Mouse (Mus musculus) fibroblast of lung, adult 2 months (primary cell): ENCODE measurements around the gene Bdp1.
"Not testable (repeated sequence)": the region's sequence is repeated elsewhere in the genome, so short reads cannot be mapped to it uniquely, and the experiment has no call there.

Experiments
- DNase-seq: peaks from one replicate; pipeline ENCODE4 v3.0.0-alpha.2; 2011; ENCODE audit warnings: low read depth

The Bdp1 gene

DNA sequence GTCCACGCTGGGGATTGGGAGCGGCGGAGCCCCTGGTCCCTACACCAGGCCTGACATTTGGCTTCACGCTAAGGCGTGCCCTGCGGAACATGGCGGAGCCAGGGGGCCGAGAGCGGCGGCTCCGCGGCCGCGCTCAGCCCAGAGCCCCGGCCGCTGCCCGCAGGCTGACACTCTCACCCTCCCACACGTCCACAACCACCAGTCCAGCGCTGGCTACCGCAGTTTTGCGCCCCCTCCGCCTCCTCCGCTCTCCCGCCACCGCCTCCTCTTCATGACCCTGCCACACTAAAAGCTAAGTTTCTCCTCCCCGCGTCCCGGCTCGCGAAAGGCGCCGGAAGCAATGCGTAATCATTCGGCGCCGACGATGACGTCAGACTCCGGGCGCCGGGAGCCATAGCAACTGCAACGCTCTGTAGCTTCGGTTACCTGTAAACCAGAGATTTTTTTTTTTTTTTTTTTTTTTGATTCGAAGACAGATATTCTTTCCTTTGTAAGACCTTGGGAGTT lies at the start of gene Bdp1:
Gene Bdp1 (minus strand): TSS at position 323 of the 507 bp plus-strand sequence.
- peak; percentile 78 for DNase-seq

GRCm38 (mm10) chr13:100152659-100153058 lies 48.8 kb upstream of the Bdp1 start:
- no peak for DNase-seq

DNA sequence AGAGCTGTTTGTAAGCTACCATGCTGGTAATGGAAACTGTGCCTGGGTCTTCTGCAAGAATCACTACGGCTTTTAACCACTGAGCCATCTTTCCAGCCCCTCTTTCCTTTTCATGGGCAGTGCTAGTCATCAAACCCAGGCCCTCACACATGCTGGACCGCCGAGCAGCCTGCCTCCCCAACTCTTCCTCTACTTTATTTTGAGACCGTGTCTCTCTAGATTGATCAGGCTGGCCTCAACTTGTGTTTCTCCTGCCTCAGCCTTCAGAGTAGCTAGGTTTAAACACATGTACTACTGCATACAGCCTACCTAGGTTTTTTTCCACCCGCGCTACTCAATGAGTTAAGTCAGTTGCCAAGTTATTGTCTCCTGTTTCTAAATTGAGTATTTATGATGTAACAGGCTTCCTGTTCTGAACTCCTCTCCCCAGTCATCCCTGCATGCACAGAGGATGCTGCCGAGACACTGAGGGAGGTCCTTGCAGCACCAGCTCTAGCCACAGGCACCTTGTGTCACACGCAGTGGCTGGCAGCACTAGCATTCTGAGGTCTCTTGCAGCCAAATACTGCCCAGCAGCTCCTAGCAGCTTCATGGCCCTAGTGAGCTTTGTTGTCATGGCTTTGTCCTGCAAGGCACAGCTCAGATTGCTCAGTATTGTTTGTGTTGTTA lies 37.9 kb upstream of the Bdp1 start:
- DNase-seq: no peak

GRCm38 (mm10) chr13:100125258-100125643 lies 21.4 kb upstream of the Bdp1 start:
- DNase-seq: no peak

GRCm38 (mm10) chr13:100124423-100125257 lies 20.8 kb upstream of the Bdp1 start, which contains the start of gene Smn1:
TSS of gene Smn1 (plus strand) at chr13:100124852.
- DNase-seq: peak; percentile 69

DNA sequence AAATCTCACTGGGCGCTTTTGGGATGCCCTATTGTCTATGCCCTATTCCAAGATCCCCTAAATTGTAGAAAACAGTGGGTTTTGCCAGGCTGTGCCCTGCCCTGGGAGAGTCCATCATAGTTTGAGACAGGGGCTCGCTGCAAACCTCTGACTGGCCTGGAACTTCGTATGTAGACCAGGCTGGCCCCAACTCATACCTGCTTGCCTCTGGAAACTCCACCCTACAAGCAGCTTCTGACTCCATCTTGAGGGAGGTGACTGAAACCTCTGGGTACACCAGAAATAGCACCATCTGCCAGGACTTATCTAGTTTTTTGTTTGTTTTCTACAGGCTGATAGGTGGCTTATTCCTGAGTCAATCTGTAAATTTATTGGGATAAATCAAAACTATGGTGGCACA lies 20.1 kb upstream of the Bdp1 start:
- DNase-seq: no peak

DNA sequence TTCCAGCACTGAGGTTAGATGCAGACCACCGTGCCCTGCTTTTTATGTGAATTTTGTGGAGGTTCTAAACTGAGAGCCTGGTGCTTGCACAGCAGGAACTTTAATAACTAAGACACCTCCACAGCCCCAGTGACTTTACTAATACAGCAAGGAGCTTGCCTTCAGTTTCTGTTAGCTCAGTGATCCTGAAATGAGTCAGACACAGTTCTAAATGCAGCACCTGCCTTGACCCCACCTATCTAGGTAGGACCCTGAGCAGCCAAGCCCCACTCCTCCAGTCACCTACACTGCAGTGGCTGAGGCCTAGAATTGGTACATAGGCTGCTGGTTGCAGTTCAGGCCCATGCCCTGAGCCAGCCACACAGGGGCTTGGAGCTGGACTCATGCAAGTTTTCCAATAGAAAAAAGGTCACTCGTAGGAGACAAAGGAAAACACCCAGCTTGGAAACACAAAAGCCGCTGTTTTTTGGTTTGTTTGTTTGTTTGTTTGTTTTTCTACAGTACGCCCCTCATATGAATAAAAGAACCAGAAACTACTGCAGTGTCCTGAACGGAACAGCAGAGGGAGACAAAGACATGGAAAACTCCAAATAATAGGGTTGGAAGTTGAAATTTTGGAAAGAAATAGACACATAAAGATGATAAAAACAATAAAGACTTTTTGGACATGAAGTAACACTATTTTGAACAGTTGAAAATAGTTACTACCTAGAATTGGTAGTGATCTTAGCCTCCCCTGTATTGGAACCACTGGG lies 8.5 kb upstream of the Bdp1 start:
- no peak for DNase-seq

DNA sequence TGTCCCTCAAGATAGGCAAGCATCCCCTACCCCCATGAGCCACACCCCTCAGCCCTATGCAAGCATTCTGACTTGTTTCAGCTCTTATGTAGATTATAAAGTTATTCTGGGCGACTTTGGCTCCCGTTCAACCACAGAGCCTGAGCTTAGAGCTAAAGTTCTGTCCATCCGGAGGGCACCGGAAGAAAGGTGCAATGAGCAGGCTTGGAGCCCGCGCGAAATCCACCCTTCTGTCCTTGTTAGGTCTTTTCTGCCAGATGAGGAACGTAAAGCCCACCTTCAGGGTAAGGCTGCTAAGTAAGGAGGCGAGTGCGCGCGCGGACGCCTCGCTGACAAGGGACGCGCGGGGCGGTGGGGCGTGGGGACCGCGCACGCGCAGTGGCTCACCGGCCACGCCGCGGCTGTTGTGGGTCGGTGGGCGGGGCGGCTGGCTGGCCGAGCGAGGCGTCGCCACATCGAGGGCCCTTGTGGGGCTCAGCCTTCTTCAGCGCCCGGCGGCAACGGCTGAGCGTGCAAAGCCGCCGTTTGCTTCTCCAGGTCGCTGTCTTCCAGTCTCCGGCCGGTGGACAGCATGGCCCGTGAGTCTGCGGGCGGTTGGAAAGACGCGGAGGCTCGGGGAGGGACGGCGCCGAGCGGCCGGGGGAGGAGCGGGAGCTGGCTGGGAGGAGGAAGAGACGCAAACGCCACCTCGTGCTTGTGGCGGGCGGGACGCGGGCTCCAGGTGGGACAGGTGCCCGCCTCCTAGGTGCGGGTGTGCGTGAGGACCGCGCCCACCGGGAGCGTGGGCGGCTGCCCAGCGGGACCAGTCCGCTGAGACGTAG lies 4.0 kb upstream of the Bdp1 start, which contains the start of gene Serf1:
Gene Serf1 (plus strand): TSS at position 361 of the 821 bp plus-strand sequence.
- DNase-seq: peak; percentile 24

DNA sequence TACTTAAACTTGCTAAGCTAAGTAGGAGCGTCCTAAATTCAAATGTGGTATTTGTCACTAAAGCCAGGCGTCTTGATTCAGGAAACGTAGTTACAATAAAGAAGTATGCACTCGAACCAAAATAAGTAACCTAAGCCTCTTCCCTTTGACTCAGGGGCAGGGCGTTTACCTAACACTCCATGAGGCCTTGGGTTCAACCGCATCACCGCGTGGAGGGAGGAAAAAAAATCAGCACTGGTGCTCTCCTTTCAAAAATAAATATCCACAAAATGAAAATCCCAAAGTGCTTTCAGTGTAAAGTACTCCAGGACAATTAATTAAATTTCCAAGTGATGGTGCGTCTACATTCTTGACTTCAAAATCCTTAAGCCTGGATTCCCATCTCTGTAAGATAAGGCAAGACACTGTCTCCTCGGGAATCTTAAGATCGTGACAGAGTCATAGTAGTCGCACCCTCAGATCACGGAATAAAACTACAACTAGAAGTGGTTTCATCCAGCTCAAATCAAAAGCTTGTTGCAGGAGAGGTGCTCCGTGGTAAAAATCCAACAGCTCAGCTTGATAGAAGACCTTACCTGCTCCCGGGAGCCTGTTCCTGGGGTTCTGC lies 715 bp downstream of the Bdp1 start:
- DNase-seq: no peak

- DNase-seq: no peak
Measured at GRCm38 (mm10) chr13:100098808-100099207, 5.1 kb downstream of the Bdp1 start.

- no peak for DNase-seq
Measured at GRCm38 (mm10) chr13:100071473-100071872, 32.4 kb downstream of the Bdp1 start.

DNA sequence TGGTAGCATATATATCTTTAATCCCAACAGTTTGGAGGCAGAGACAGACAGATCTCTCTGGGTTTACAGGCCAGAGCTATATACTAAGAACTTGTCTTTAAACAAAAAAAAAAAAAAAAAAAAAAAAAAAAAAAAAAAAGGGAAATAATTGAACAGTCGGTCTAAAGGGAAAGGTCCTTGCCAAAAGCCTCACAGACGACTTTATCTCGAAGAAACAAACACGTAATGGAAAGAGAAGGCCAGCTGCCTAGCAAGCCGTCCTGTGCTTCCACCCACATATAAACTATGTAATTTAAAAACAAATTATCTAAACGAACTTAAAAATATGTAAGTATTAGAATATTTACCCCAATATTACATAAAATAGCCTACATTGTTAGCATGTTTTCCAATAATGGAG lies 36.0 kb downstream of the Bdp1 start:
- DNase-seq: no peak

- no peak for DNase-seq
Measured at GRCm38 (mm10) chr13:100063936-100064335, 39.9 kb downstream of the Bdp1 start.

- not testable (repeated sequence) for DNase-seq
Measured at GRCm38 (mm10) chr13:100057738-100058137, 46.1 kb downstream of the Bdp1 start.

DNA sequence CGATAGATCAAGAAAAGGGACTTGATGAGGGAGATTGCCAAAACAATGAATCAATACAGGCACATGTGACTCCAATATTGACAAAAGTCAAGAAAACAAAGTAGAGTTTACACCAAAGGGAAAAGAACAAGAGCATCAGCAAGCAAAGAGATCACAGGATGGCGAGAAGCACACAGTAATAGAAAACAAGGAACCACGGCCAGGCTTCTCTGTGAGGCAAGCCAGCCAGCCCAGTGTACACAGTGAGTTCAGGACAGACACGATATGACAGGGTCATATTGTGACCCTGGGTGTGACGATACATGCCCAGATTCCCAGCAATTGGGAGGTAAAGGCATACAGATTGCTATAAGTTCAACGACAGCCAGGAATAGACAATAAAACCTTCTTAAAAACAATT lies 77.9 kb downstream of the Bdp1 start:
- no peak for DNase-seq

DNA sequence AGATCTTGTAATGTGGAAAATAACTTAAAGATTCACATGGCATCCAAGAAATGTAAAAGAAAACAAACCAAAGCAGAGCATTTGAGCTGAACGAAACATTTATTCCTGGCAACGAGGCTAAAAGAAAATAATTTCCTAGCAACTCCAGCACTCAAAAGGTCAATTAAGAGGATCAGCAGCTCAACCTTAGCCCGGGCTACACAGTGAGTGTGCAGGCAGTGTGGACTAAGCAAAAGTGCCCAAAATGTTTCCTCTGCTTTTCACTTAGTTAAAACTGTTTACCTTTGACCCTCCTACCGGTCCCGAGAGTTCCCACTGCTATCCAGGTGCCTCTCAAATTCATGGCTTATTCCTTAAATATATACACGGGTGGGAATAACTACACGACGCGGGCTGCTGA lies 87.0 kb downstream of the Bdp1 start:
- DNase-seq: no peak

DNA sequence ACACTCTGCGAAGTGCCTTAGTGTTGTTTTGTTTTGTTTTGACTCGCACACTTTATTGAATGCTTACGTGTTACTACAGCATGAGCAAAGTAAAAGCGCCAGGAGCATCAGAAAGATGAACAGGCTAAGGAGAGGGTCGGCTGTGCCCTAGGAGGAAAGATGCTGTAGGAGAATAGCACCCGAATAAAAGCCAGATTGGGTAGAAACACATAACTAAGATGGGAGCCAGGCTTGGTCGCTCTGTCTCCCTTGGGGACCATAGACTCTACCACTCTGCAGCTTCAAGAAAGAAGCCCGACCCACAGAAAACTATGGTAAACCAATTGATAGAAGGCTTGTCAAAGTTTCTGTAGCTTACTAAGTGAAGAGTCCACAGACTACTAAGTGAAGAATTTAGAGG lies 87.9 kb downstream of the Bdp1 start:
- no peak for DNase-seq

DNA sequence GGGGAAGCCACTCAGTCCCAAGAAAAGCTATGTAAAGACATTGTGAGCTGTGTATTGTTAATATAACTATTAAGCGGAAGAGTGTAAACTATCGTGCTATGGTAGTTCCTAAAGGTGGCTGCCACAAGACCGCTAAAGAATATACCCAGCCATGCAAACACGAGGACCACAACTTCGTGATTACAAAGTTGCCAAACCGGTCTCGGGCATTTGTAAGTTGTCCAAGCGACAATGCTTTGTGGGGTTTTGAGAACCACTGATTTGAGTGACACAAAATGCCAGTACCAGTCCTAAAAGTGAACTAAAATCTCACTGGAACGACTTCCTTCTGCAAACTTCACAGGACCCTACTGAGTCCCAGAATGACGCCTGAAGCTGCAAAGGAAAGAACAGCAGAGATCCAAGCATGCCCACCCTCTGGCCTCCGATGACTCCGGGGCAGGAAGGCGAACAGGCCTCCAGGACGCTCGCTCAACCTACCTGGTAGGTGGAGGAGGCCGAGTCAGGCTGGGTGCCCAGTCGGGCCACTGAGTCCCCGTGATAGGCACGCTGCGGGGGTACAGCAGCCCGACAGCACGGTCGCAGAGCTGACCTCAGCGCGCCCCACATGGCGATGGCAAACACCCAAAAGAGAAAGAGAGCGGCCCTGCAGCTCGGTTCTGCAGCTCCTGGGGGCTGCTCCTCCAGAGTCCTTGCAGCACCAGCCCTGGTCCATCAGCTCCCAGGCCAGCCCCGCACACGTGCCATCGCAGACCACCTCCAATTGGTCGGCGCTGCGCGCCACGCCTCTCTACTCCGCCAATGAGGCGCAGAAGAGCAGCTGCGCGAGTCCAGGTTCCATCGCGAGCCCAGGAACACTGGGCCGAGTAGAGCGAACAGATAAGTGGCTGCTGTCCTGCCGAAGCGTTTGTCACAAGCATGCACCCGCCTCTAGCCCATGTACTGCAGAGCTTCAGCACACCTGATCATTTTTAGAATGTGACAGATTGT lies 88.7 kb downstream of the Bdp1 start, which contains the start of gene Mccc2:
Gene Mccc2 (minus strand): TSS at position 734 of the 990 bp plus-strand sequence.
- DNase-seq: peak; percentile 95

DNA sequence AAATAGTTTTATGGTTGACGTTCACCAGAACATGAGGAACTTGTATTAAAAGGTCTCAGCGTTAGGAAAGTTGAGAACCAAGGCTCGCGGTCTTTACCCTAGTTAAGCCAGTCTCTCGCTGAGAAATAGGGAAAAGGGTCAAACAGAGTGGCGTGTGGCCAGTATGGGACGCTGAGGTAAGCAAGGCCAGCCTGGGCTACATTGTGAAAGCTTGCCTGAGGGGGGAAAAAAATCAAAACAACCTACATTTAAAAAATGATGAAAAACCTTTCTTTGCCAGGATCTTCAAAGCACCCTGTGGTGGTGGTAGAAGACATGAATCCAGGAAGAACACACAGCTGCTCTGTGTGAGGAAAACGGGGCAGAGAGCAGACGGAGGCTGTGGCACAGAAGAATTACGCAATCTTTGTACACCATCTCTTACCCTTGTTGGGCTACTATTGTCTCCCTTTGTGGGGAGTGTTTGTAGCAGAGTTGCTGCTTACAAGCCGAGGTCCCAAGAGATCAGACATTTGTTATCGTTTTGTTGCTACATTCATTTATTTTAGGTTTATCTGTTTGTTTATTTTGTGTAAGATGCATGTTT lies 97.9 kb downstream of the Bdp1 start:
- no peak for DNase-seq
